Mouse (Mus musculus) stomach, postnatal 0 days (tissue): Measurements from ENCODE around the gene Ssbp2. TPM values are rescaled to one million over a fixed set of nuclear protein-coding genes. Genes with fewer than 3 reads are reported as not detected.

Experiments
- ATAC-seq: fragments of 200-750 bp; cut with Nextera tagmentation; 2 replicates; pipeline ENCODE4 v1.8.0; 2017; ENCODE audit not compliant: low FRiP score, low TSS enrichment
- DNase-seq: peaks from one replicate; pipeline ENCODE4 v3.0.0-alpha.2; 2016; ENCODE audit warnings: low spot score
- H3K27ac ChIP-seq: fragments of 300-500 bp; sonication (generic); replicated peaks from 2 replicates; pipeline ENCODE4 v1.5.1; 2014; ENCODE audit warnings: mild to moderate bottlenecking, control low read depth
- H3K27me3 ChIP-seq: fragments of 300-500 bp; sonication (generic); 2 replicates; pipeline ENCODE4 v1.6.1; 2014; ENCODE audit warnings: low read length; ENCODE audit not compliant: control insufficient read depth, insufficient read depth
- H3K36me3 ChIP-seq: fragments of 300-500 bp; sonication (generic); 2 replicates; pipeline ENCODE4 v1.6.1; 2014; ENCODE audit warnings: low read length, mixed read lengths; ENCODE audit not compliant: control insufficient read depth, insufficient read depth
- H3K4me1 ChIP-seq: fragments of 300-500 bp; sonication (generic); replicated peaks from 2 replicates; pipeline ENCODE4 v1.6.1; 2014; ENCODE audit warnings: antibody characterized with exemption; ENCODE audit not compliant: control insufficient read depth, insufficient read depth
- H3K4me2 ChIP-seq: fragments of 300-500 bp; sonication (generic); replicated peaks from 2 replicates; pipeline ENCODE4 v1.6.1; 2014; ENCODE audit warnings: low read depth, mild to moderate bottlenecking, control low read depth, moderate library complexity
- H3K4me3 ChIP-seq: fragments of 300-500 bp; sonication (generic); 2 replicates; pipeline ENCODE4 v1.5.1; 2014; ENCODE audit warnings: low read depth, low read length, control low read depth
- H3K9ac ChIP-seq: fragments of 300-500 bp; sonication (generic); 2 replicates; pipeline ENCODE4 v1.6.1; 2014; ENCODE audit warnings: mild to moderate bottlenecking, low read length, control low read depth, mixed read lengths
- H3K9me3 ChIP-seq: fragments of 300-500 bp; sonication (generic); 2 replicates; pipeline ENCODE4 v1.6.1; 2016; ENCODE audit warnings: low read length; ENCODE audit not compliant: control insufficient read depth
- CTCF ChIP-seq: IDR thresholded peaks from 2 replicates; pipeline ENCODE4 v1.5.1; 2016; ENCODE audit warnings: antibody characterized with exemption, low read depth, mild to moderate bottlenecking, moderate library complexity
- EP300 ChIP-seq: optimal IDR thresholded peaks from 2 replicates; pipeline ENCODE3; 2016; ENCODE audit warnings: antibody characterized with exemption
- whole genome bisulfite sequencing: fragments of 180-500 bp; shearing (Covaris S2); extraction: QIAGEN DNeasy Blood & Tissue Kit; methylation state at CpG from one replicate; pipeline ENCODE4 v1.1.7; 2014; 5-methylcytosine and 5-hydroxymethylcytosine counted together
- polyA plus RNA-seq: library from polyadenylated mRNA; unstranded; fragments of >200 nt; fragmentation: Nextera tagmentation; extraction: Ambion mirVana; gene quantifications from 2 replicates; pipeline ENCODE4 v1.2.1, GENCODE M21; 2015

The Ssbp2 gene
- polyA plus RNA-seq, 1 experiment from 2014 or later = 59.2 TPM

GRCm38 (mm10) chr13:91649926-91650325, 189.8 kb downstream of the Ssbp2 start:
- H3K27ac ChIP-seq = no peak overlapping the region
- no peaks in the 10 kb centered on the region for H3K36me3 ChIP-seq
- TF ChIP-seq EP300 (no peak), CTCF (no peak)
- WGBS = 67% methylated on average over 7 of the region's 7 CpGs
- no peak for ATAC-seq
- no peak overlapping the region for H3K4me3 ChIP-seq
- no peaks in the 10 kb centered on the region for H3K4me1 ChIP-seq
- no peak overlapping the region for H3K4me2 ChIP-seq
- H3K9me3 ChIP-seq = no peaks in the 10 kb centered on the region
- H3K27me3 ChIP-seq = no peaks in the 10 kb centered on the region
- DNase-seq = no peak
- no peak overlapping the region for H3K9ac ChIP-seq

- TF ChIP-seq CTCF = no peak
- no peak for TF ChIP-seq EP300
- ATAC-seq = no peak
- Histone ChIP-seq H3K4me3 (no peak overlapping the region), H3K4me2 (no peak overlapping the region), H3K36me3 (no peaks in the 10 kb centered on the region), H3K9me3 (no peaks in the 10 kb centered on the region), H3K27me3 (no peaks in the 10 kb centered on the region), H3K27ac (no peak overlapping the region), H3K9ac (no peak overlapping the region), H3K4me1 (no peaks in the 10 kb centered on the region)
- 35% methylated on average over 5 of the region's 5 CpGs for WGBS
- DNase-seq = no peak
Observed at GRCm38 (mm10) chr13:91661068-91661795, 201.1 kb downstream of the Ssbp2 start.

- TF ChIP-seq CTCF = no peak
- TF ChIP-seq EP300 = no peak
- Histone ChIP-seq H3K27ac (no peak overlapping the region), H3K4me3 (no peak overlapping the region), H3K36me3 (no peaks in the 10 kb centered on the region), H3K4me1 (no peaks in the 10 kb centered on the region), H3K9me3 (no peaks in the 10 kb centered on the region), H3K27me3 (no peaks in the 10 kb centered on the region), H3K9ac (no peak overlapping the region), H3K4me2 (no peak overlapping the region)
- ATAC-seq = no peak
- no peak for DNase-seq
- WGBS = 61% methylated on average over 2 of the region's 2 CpGs
Observed at GRCm38 (mm10) chr13:91662751-91663150, 202.7 kb downstream of the Ssbp2 start.

GRCm38 (mm10) chr13:91673241-91673640, 213.2 kb downstream of the Ssbp2 start:
- 70% methylated on average over 3 of the region's 3 CpGs for WGBS
- TF ChIP-seq EP300 (no peak), CTCF (peak; percentile 30)
- Histone ChIP-seq H3K36me3 (no peaks in the 10 kb centered on the region; the same call in 1 of the 2 replicates), H3K4me1 (no peaks in the 10 kb centered on the region), H3K9ac (no peak overlapping the region), H3K4me2 (no peak overlapping the region), H3K27me3 (no peaks in the 10 kb centered on the region), H3K4me3 (no peak overlapping the region), H3K9me3 (no peaks in the 10 kb centered on the region), H3K27ac (no peak overlapping the region)
- no peak for ATAC-seq
- no peak for DNase-seq

- H3K4me2 ChIP-seq = no peak overlapping the region
- no peaks in the 10 kb centered on the region; the same call in 1 of the 2 replicates for H3K36me3 ChIP-seq
- no peak overlapping the region for H3K4me3 ChIP-seq
- WGBS = 87% methylated on average over 8 of the region's 8 CpGs
- H3K27ac ChIP-seq = no peak overlapping the region
- TF ChIP-seq CTCF (no peak), EP300 (no peak)
- H3K9ac ChIP-seq = no peak overlapping the region
- no peaks in the 10 kb centered on the region for H3K4me1 ChIP-seq
- DNase-seq = no peak
- no peak for ATAC-seq
- H3K27me3 ChIP-seq = no peaks in the 10 kb centered on the region
- no peaks in the 10 kb centered on the region for H3K9me3 ChIP-seq
Observed at GRCm38 (mm10) chr13:91680764-91681437, 220.8 kb downstream of the Ssbp2 start.

GRCm38 (mm10) chr13:91681474-91681873, 221.4 kb downstream of the Ssbp2 start:
- WGBS = 83% methylated on average over 3 of the region's 3 CpGs
- H3K9ac ChIP-seq = no peak overlapping the region
- no peak for DNase-seq

More at GRCm38 (mm10) chr13:91681474-91681873, 221.4 kb downstream of the Ssbp2 start:
- no peaks in the 10 kb centered on the region for H3K27me3 ChIP-seq
- H3K9me3 ChIP-seq = no peaks in the 10 kb centered on the region
- H3K36me3 ChIP-seq = no peaks in the 10 kb centered on the region; the same call in 1 of the 2 replicates
- TF ChIP-seq EP300 = no peak
- TF ChIP-seq CTCF = no peak
- ATAC-seq = no peak
- no peaks in the 10 kb centered on the region for H3K4me1 ChIP-seq
- H3K4me3 ChIP-seq = no peak overlapping the region
- H3K27ac ChIP-seq = no peak overlapping the region
- H3K4me2 ChIP-seq = no peak overlapping the region
